Mouse (Mus musculus) CH12F3 (cell line): ENCODE measurements around the gene Nek1.

Experiments
- in situ Hi-C: fragments of 300-500 bp; cut with MboI; formaldehyde crosslinking; loops from 2 replicates; pipeline ENCODE4 v1.14.3; 2020; ENCODE audit warnings: low sequenced_read_pairs

Nek1 gene

DNA sequence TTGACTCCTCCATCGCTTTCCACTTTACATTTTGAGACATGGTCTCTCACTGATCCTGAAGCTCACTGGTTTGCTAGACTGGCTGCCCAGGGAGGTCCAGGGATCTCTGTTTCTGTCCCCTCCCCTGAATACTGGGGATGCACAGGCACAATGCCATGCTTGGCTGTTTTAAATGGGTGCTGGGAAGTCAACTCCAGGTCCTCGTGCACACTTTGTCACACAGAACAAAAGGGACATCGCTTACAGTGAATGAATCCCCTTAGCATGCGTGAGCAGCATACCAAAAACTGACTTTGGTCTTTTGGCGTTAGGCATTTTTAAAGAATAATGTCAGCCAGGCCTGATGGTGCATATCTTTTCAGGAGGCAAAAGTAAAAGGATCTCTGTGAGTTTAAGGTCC is 155.7 kb downstream of the Nek1 start:
- in situ Hi-C loops: no loop called here

DNA sequence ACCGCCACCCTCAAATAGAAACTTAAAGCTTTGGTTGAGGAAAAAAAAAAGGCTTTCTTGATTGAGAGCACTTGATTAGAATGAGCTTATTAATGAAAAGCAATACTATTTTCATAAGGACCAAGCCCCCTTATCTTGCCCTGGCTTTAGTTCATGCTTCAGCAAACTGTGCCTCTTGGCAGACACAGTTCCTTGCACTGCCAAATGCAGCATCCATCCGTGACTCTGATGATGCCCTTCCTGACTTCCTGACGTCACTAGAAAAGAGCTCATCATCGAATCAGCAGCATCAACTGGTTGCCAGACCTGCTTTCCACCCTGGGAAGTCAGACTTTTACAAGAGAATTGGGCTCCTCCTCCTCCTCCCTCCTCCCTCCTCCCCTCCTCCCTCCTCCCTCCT is 157.6 kb downstream of the Nek1 start:
- in situ Hi-C loops: no loop called here

DNA sequence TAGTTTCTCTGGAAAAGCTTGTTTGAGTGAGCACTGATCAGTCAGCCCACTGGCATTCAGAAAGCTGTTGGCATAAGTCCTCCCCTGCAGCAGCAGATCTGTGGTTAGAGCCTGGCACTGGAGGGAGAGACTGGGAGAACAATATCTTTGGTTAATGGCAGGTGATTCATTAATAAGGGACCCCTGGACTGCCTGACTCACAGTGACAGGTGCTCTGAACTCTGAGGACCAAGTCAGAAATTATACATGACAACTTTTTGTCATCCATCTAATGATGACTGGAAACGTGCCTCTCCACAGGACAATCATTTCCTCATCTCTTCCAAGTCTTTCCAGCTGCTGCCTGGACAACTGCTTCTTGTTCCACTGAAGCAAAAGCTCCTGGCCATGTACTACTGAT is 163.4 kb downstream of the Nek1 start:
- in situ Hi-C loops: no loop called here

DNA sequence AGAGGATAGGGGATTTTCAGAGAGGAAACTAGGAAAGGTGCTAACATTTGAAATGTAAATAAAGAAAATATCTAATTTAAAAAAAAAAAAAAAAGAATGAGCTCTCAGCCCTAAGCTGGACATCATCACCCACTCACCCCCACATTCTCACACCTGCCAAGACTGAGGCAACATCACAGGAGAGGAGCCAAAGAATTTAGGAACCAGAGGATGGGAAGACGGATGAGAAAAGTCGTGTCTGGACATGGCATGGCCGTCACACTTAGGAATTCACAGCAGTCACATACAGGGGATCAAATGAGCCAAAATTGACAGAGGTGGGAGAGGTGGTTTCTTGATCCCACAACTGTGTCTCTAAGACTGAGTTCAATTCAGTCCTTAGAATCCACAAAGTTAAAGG is 165.5 kb downstream of the Nek1 start:
- in situ Hi-C loops: no loop called here

DNA sequence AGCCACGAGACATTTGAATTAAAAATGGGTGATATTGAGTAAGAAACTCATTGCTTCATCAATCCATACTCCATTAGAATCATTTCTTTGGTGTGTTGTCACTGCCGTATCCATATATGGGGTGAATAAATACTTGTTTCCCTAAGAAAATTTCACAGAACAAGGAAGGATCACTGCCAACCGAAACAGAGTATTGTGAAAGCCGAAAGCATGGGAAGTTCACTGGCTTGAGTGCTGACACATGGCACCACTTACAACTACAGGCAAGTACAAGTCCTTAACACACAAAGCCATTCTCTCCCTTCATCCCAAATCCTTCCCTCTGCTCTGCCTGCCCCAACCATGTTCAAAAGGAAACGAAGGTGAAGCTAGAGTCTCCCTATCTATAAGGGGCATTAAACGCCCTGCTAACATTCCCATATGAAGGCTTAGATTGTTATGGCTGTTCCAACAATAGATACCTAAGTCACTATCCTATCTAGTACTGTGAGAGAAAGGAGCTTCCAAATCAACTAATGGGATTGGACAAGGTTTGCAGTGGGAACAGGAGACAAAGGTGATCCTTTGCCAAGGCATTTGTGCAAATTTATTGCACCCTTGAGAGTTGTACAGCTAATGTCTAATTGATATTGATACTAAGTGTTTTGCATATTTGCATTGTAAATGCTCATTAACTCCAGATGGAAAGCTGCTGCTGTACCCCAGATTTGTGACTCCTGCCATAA is 168.6 kb downstream of the Nek1 start:
- in situ Hi-C loops: no loop called here

- in situ Hi-C loops: no loop called here
Measured at GRCm38 (mm10) chr8:61162186-61162566, 169.2 kb downstream of the Nek1 start.

DNA sequence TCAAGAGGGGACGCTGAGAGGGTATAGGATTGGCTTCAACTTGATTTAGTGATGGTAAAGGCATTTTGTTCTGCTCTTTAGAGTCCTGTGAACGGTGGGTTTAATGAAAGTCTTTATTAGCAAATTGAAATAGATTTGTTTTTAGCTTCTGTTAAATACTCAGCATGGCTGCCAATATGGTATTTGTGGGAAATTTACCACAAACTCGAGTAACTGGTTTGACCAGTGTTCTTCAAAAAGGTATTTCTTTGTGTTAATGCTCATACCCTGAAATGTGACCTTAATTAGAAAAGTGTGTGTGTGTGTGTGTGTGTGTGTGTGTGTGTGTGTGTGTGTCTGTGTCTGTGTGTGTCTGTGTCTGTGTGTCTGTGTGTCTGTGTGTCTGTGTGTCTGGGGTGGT is 178.6 kb downstream of the Nek1 start:
- in situ Hi-C loops: no loop called here

GRCm38 (mm10) chr8:61173921-61174492 is 181.0 kb downstream of the Nek1 start:
- in situ Hi-C loops: no loop called here

DNA sequence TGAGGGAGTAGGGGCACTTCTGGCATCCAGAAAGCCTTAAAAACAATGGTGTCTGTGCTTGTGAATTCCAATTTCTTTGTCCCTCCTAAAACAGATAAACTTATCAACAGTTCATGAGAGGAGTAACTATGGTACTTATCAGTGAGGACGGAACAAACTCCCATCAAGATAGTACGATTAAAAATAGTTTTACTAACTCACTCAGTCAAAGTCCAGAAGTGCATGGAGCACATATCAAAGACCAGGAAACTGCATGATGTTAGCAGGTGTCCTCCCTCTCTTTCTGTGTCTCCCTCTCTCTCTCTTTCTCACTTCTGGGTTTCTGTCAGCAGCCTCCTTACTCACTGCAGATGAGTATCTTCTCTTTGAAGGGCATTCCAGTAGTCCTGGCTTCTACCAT is 182.9 kb downstream of the Nek1 start:
- in situ Hi-C loops: no loop called here

DNA sequence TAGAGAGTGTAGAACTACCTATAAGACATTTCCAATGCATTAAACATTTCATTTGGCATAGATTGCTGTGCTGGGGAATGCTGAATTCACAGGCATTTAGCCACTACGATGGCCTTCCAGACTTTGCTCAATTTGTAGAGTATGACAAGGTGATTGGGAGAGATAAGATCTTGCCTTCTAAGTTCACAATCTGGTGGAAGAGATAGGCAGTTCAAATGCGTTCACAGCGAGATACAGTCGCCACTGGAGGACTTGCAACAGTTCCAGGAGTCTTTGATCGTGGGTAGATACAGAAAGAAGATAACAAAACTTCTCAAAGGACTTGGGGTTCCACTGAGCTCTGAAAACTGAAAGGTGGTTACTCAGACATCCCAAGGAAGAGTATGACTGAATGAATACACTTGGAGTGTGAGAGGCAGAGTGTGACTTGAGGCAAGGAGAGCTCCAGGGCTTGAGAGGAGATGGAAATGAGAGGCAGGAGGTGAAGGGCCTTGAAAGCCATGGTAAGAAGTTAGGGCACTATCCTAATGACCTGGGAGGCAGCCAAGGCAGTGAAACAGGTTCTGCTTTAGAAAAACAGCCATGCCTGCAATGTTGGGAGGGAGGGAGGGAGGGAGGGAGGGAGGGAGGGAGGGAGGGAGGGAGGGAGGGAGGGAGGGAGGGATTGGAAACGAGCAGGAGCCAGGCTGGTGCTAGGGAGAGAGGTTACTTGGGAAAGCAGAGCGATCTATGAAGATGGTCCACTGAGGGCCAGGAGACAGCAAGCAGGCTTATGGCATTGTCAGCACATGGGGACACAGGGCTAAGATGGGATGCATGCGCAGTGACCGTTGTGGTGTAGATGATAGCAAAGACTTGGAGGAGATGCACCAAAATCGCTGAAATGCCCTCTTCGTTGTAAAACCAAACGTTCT is 184.9 kb downstream of the Nek1 start:
- in situ Hi-C loops: no loop called here

GRCm38 (mm10) chr8:61178594-61179140 is 185.7 kb downstream of the Nek1 start:
- in situ Hi-C loops: no loop called here
